ENCODE assay signal across 26 mouse cellular contexts in the genomic region with DNA sequence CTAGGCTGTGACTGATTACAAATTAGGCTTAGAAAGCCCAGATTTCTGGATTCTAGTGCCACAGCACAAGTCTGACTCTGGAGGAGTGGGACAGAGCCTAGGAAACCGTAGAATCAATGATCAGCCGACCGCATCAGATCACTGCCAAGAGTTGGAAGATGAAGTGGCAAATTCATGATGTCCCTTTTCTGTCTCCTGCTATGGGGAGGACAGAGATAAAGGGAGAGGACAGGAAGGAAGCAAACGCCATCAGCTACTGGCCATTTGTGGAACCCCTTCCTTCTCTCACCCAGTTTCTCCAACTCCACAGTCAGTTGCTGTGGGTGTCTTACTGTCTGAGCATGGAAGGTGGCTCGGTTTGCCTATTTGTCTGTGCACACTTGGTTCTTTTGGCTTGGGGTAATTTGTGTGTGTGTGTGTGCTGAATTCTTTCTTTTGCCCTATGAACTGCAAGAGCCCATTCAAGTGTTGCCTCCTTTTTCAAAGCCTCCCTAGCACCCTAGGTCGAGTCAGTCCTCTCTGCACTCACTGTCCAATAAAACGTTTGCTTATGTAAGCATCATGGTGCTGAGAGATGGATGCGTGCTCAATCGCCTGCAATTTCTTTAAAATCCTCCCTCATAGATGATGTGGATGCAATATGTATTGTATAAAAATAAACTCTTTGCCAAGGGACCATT.
A peak's percentile ranks its signal among the peaks of the same experiment; 100 is the strongest.
DNase-seq lines count a peak whose midpoint lies in the region; ATAC-seq and TF ChIP-seq lines count a peak whose summit lies in the region.
"Had no signal": no experiment of that assay in that cellular context is flagged by ENCODE, and none has a peak within 500 bp of the region (broad histone marks: within the 10 kb centered on the region; RNA-seq: fewer than 3 reads in every experiment).

No protein-coding gene starts in this region.

- H3K9ac ChIP-seq in kidney, postnatal 0 days (ENCODE audit: low read depth, low read length), result no peak overlapping the region
- no peak overlapping the region for H3K9ac ChIP-seq in midbrain, embryonic 15.5 days
- H3K9ac ChIP-seq: embryonic facial prominence, embryonic 15.5 days; heart, embryonic 12.5 days; hindbrain, embryonic 13.5 days; liver, embryonic 15.5 days had no signal

- no peaks in the 10 kb centered on the region for H3K27me3 ChIP-seq in heart, embryonic 10.5 days (ENCODE audit: insufficient read depth, poor library complexity, severe bottlenecking)
- no peaks in the 10 kb centered on the region for H3K27me3 ChIP-seq in kidney, postnatal 0 days (ENCODE audit: insufficient read depth, low read length)
- H3K27me3 ChIP-seq in midbrain, embryonic 10.5 days (ENCODE audit: low read depth, poor library complexity, severe bottlenecking), result no peaks in the 10 kb centered on the region
- H3K27me3 ChIP-seq in midbrain, embryonic 15.5 days (replicated peaks), result no peaks in the 10 kb centered on the region
- H3K27me3 ChIP-seq: CH12.LX; embryonic facial prominence, embryonic 15.5 days; heart, embryonic 12.5 days; hindbrain, embryonic 13.5 days; liver, embryonic 15.5 days; Patski had no signal

- 67% methylated on average over 9 of the region's 9 CpGs for WGBS in heart, embryonic 10.5 days
- WGBS in kidney, postnatal 0 days, result 43% methylated on average over 9 of the region's 9 CpGs
- 69% methylated on average over 9 of the region's 9 CpGs for WGBS in midbrain, embryonic 10.5 days
- 53% methylated on average over 9 of the region's 9 CpGs for WGBS in midbrain, embryonic 15.5 days

- H3K4me1 ChIP-seq in heart, embryonic 10.5 days, result 0 out of 2 replicates have a peak, but pooled peaks cover 3% of the 10 kb centered on the region
- H3K4me1 ChIP-seq in kidney, postnatal 0 days (replicated peaks; ENCODE audit: insufficient read depth, low read length), result peaks cover 3% of the 10 kb centered on the region
- H3K4me1 ChIP-seq in midbrain, embryonic 10.5 days, result peaks cover 27% of the 10 kb centered on the region
- H3K4me1 ChIP-seq in midbrain, embryonic 15.5 days, result 0 out of 2 replicates have a peak, but pooled peaks cover 4% of the 10 kb centered on the region
- H3K4me1 ChIP-seq: heart, embryonic 12.5 days; liver, embryonic 15.5 days had no signal

- no peak for TF ChIP-seq CTCF in kidney, postnatal 0 days (IDR thresholded peaks at IDR 0.05; ENCODE audit: low read depth)

- H3K4me2 ChIP-seq in kidney, postnatal 0 days (ENCODE audit: low read length), result no peak overlapping the region
- no peak overlapping the region for H3K4me2 ChIP-seq in midbrain, embryonic 15.5 days
- H3K4me2 ChIP-seq: embryonic facial prominence, embryonic 15.5 days; heart, embryonic 12.5 days; hindbrain, embryonic 13.5 days; liver, embryonic 15.5 days had no signal

- peak; percentile 19 for DNase-seq in heart, embryonic 10.5 days (ENCODE audit: low spot score)
- DNase-seq in heart, adult 18-20 months, result no peak
- DNase-seq in kidney, postnatal 0 days (ENCODE audit: low spot score), result peak; percentile 39
- no peak for DNase-seq in kidney, adult 11 months
- DNase-seq in midbrain, embryonic 10.5 days (ENCODE audit: low spot score), result no peak
- DNase-seq in gastrocnemius, postnatal 10 days, result no peak
- DNase-seq: adrenal gland, postnatal 36 days; B cell, adult 2 months; cerebellum, adult 9-10 months; gastrocnemius, adult 2 months; left cerebral cortex, postnatal 4 days; liver; right cerebral cortex, adult 18-20 months; right cerebral cortex, postnatal 4 days; thymus, postnatal 14 days had no signal

- H3K27ac ChIP-seq in heart, embryonic 10.5 days, result no peak overlapping the region
- no peak overlapping the region for H3K27ac ChIP-seq in kidney, postnatal 0 days
- H3K27ac ChIP-seq in midbrain, embryonic 10.5 days (replicated peaks), result peak overlapping the region; percentile 17; the same call in 1 of the 2 replicates
- no peak overlapping the region for H3K27ac ChIP-seq in midbrain, embryonic 15.5 days
- H3K27ac ChIP-seq: embryonic facial prominence, embryonic 15.5 days; gastrocnemius, adult 2 months; hindbrain, embryonic 13.5 days; liver, embryonic 15.5 days; macrophage had no signal

- ATAC-seq in kidney, postnatal 0 days (replicated peaks; ENCODE audit: low FRiP score, low read depth), result no peak
- no peak for ATAC-seq in midbrain, embryonic 15.5 days (replicated peaks)
- ATAC-seq: forebrain, embryonic 14.5 days; midbrain, embryonic 16.5 days; Patski had no signal

- H3K9me3 ChIP-seq in heart, embryonic 10.5 days, result no peaks in the 10 kb centered on the region
- no peaks in the 10 kb centered on the region for H3K9me3 ChIP-seq in kidney, postnatal 0 days (replicated peaks; ENCODE audit: low read length)
- no peaks in the 10 kb centered on the region for H3K9me3 ChIP-seq in midbrain, embryonic 10.5 days (replicated peaks)
- no peaks in the 10 kb centered on the region for H3K9me3 ChIP-seq in midbrain, embryonic 15.5 days
- H3K9me3 ChIP-seq: embryonic facial prominence, embryonic 15.5 days; G1E; heart, embryonic 12.5 days; hindbrain, embryonic 13.5 days; liver, embryonic 15.5 days had no signal

- H3K4me3 ChIP-seq in heart, embryonic 10.5 days, result no peak overlapping the region
- no peak overlapping the region for H3K4me3 ChIP-seq in kidney, postnatal 0 days (replicated peaks; ENCODE audit: low read depth, low read length)
- H3K4me3 ChIP-seq in midbrain, embryonic 10.5 days, result no peak overlapping the region
- H3K4me3 ChIP-seq in midbrain, embryonic 15.5 days, result no peak overlapping the region
- H3K4me3 ChIP-seq: embryonic facial prominence, embryonic 15.5 days; gastrocnemius, adult 2 months; heart, embryonic 12.5 days; hindbrain, embryonic 13.5 days; liver, embryonic 15.5 days had no signal

- no peaks in the 10 kb centered on the region for H3K36me3 ChIP-seq in heart, embryonic 10.5 days
- no peaks in the 10 kb centered on the region for H3K36me3 ChIP-seq in kidney, postnatal 0 days (ENCODE audit: insufficient read depth, low read length)
- H3K36me3 ChIP-seq in midbrain, embryonic 10.5 days, result no peaks in the 10 kb centered on the region
- H3K36me3 ChIP-seq in midbrain, embryonic 15.5 days (replicated peaks), result no peaks in the 10 kb centered on the region
- H3K36me3 ChIP-seq: embryonic facial prominence, embryonic 15.5 days; G1E; heart, embryonic 12.5 days; hindbrain, embryonic 13.5 days; liver, embryonic 15.5 days had no signal

Comparison
In these comparisons a context has a peak if more than half of its experiments do, and no peak if none do; other contexts are left out.
1. DNase-seq: peak in heart, embryonic 10.5 days (single experiment) and kidney, postnatal 0 days (single experiment); none in heart, adult 18-20 months (0 of 2), kidney, adult 11 months (single experiment), midbrain, embryonic 10.5 days (single experiment) and gastrocnemius, postnatal 10 days (single experiment).